Mouse (Mus musculus) G1E (cell line): ENCODE results near the gene Lgals3bp. TPM values are rescaled to one million over a fixed set of nuclear protein-coding genes. Genes with fewer than 3 reads are reported as not detected.

Experiments
- ATAC-seq: 2 replicates; pipeline ENCODE4 v1.8.0; 2016; ENCODE audit warnings: mild to moderate bottlenecking; ENCODE audit not compliant: insufficient number of reproducible peaks, poor library complexity, low FRiP score, severe bottlenecking; ENCODE audit errors: extremely low read depth
- DNase-seq: peaks from one replicate; pipeline ENCODE4 v3.0.0; 2012; ENCODE audit warnings: low spot score
- H3K27me3 ChIP-seq: 2 replicates; pipeline ENCODE4 v1.6.1; 2012; ENCODE audit warnings: mild to moderate bottlenecking, low read length, inconsistent platforms; ENCODE audit not compliant: insufficient read depth
- H3K36me3 ChIP-seq: replicated peaks from 2 replicates; pipeline ENCODE3; 2012; ENCODE audit warnings: mild to moderate bottlenecking, inconsistent platforms
- H3K4me1 ChIP-seq: 2 replicates; pipeline ENCODE4 v1.6.1; 2012; ENCODE audit warnings: low read depth, low read length, inconsistent platforms, mixed read lengths; ENCODE audit not compliant: insufficient read depth
- H3K4me3 ChIP-seq: 2 replicates; pipeline ENCODE4 v1.5.1; 2012; ENCODE audit warnings: low read depth, mild to moderate bottlenecking, inconsistent platforms, low read length, moderate library complexity, mixed read lengths
- H3K9me3 ChIP-seq: replicated peaks from 2 replicates; pipeline ENCODE4 v1.6.1; 2012; ENCODE audit warnings: inconsistent platforms
- CTCF ChIP-seq: IDR thresholded peaks from 2 replicates; pipeline ENCODE4 v1.5.1; 2012; ENCODE audit warnings: low read depth, low read length, inconsistent platforms, mixed read lengths
- GATA1 ChIP-seq: IDR thresholded peaks from 2 replicates; pipeline ENCODE4 v1.6.1; 2012; ENCODE audit warnings: borderline replicate concordance, low read length, inconsistent platforms, mixed read lengths
- GATA2 ChIP-seq: IDR thresholded peaks from 2 replicates; pipeline ENCODE4 v1.6.1; 2012; ENCODE audit warnings: low read depth, low read length, inconsistent platforms, borderline replicate concordance
- POLR2AphosphoS5 ChIP-seq: IDR thresholded peaks from 2 replicates; pipeline ENCODE4 v1.6.1; 2012; ENCODE audit warnings: low read depth, low read length, inconsistent platforms; ENCODE audit not compliant: insufficient replicate concordance
- TAL1 ChIP-seq: conservative IDR thresholded peaks from 2 replicates; pipeline ENCODE4 v1.6.1; 2012; ENCODE audit warnings: low read depth, low read length, inconsistent platforms, mixed read lengths
- polyA plus RNA-seq: library from polyadenylated mRNA; stranded (reverse); fragments of >175 nt; gene quantifications from 2 replicates; pipeline ENCODE4 v1.2.3, GENCODE M21; 2012
- total RNA-seq, 2 experiments: library from RNA; stranded (forward) in 1 of 2; stranded (reverse) in 1 of 2; fragments of 200-1000 nt in 1 of 2; fragments of >200 nt in 1 of 2; fragmentation: Nextera tagmentation in 1 of 2; gene quantifications; 2 replicates each; pipeline ENCODE4 v1.2.3; 2014 to 2017

Gene Lgals3bp
- total and polyA plus RNA-seq, 3 experiments: 8.1 to 25.7 (median 9.5) TPM

DNA sequence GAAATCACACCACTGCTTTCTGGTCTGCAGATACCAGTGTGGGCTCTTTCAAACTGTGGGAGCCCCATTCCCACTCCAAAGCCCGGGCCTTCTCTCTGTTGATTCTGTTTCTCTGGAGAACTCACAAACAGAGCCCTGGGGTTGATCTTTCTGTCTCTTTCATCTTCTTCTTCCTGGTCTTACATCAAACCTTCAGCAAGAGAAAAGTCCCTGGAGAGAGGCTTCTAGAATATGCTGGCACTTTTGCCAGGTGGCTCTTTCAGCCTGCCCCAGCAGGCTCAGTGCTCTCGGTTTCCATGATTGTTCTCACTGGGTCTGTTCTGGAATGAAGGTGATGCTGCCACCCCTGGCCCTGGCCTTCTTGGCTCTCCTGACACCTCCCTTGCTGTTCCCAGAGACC is 58.3 kb downstream of the Lgals3bp start:
- ATAC-seq (no peak), DNase-seq (no peak)
- Histone ChIP-seq H3K4me1 (peaks cover 4% of the 10 kb centered on the region), H3K4me3 (no peak overlapping the region), H3K9me3 (no peaks in the 10 kb centered on the region), H3K36me3 (no peaks in the 10 kb centered on the region), H3K27me3 (peaks cover 10% of the 10 kb centered on the region; the same call in 1 of the 2 replicates)
- no peak for TF ChIP-seq GATA2
- TF ChIP-seq TAL1: no peak
- no peak for TF ChIP-seq GATA1
- no peak for TF ChIP-seq CTCF
- no peak for TF ChIP-seq POLR2AphosphoS5

Other genes starting within 250 kb of the Lgals3bp start
- 4.0 and 4.5 TPM in 2 replicates for gene Cyth1, start 153.5 kb downstream of the Lgals3bp start, total RNA-seq (2014; fragmentation: Nextera tagmentation)
- gene Cyth1, start 153.5 kb downstream of the Lgals3bp start, total RNA-seq (2017): 7.1 and 7.7 TPM in 2 replicates
- gene Cyth1, start 153.5 kb downstream of the Lgals3bp start, polyA plus RNA-seq: 2.7 and 3.1 TPM in 2 replicates
- gene Usp36, start 111.8 kb downstream of the Lgals3bp start, total RNA-seq (2014; fragmentation: Nextera tagmentation): 27.1 and 36.5 TPM in 2 replicates
- 6.2 and 8.0 TPM in 2 replicates for gene Usp36, start 111.8 kb downstream of the Lgals3bp start, total RNA-seq (2017)
- gene Usp36, start 111.8 kb downstream of the Lgals3bp start, polyA plus RNA-seq: 55.1 and 60.6 TPM in 2 replicates
- gene Cep295nl, start 59.6 kb downstream of the Lgals3bp start, total RNA-seq (2014; fragmentation: Nextera tagmentation): not detected in 2 replicates
- gene Cep295nl, start 59.6 kb downstream of the Lgals3bp start, total RNA-seq (2017): 0.11 TPM in 1 of 2 replicates, not detected in the other
- not detected in 2 replicates for gene Cep295nl, start 59.6 kb downstream of the Lgals3bp start, polyA plus RNA-seq
- not detected in 2 replicates for gene Timp2, start 46.4 kb downstream of the Lgals3bp start, total RNA-seq (2014; fragmentation: Nextera tagmentation)
- gene Timp2, start 46.4 kb downstream of the Lgals3bp start, total RNA-seq (2017): 0.06 TPM in 1 of 2 replicates, not detected in the other
- gene Timp2, start 46.4 kb downstream of the Lgals3bp start, polyA plus RNA-seq: not detected in 2 replicates
- gene Cant1, start 17.0 kb upstream of the Lgals3bp start, total RNA-seq (2014; fragmentation: Nextera tagmentation): 16.4 and 16.5 TPM in 2 replicates
- 14.9 and 16.4 TPM in 2 replicates for gene Cant1, start 17.0 kb upstream of the Lgals3bp start, total RNA-seq (2017)
- gene Cant1, start 17.0 kb upstream of the Lgals3bp start, polyA plus RNA-seq: 47.2 and 64.3 TPM in 2 replicates
- gene C1qtnf1, start 26.1 kb upstream of the Lgals3bp start, total RNA-seq (2014; fragmentation: Nextera tagmentation): not detected in 2 replicates
- gene C1qtnf1, start 26.1 kb upstream of the Lgals3bp start, total RNA-seq (2017): 0.11 TPM in 1 of 2 replicates, not detected in the other
- not detected in 2 replicates for gene C1qtnf1, start 26.1 kb upstream of the Lgals3bp start, polyA plus RNA-seq
- 3.8 and 4.4 TPM in 2 replicates for gene Engase, start 74.7 kb upstream of the Lgals3bp start, total RNA-seq (2014; fragmentation: Nextera tagmentation)
- 4.1 and 4.3 TPM in 2 replicates for gene Engase, start 74.7 kb upstream of the Lgals3bp start, total RNA-seq (2017)
- 25.2 and 27.9 TPM in 2 replicates for gene Engase, start 74.7 kb upstream of the Lgals3bp start, polyA plus RNA-seq